Mouse (Mus musculus) layer of hippocampus, adult 9-11 months (tissue): Measurements from ENCODE around the gene Ppp1r12b.
A peak's percentile ranks its signal among the peaks of the same experiment; 100 is the strongest.

ENCODE experiments used
- DNase-seq: peaks from one replicate; pipeline ENCODE4 v3.0.0; 2022

Ppp1r12b gene

DNA sequence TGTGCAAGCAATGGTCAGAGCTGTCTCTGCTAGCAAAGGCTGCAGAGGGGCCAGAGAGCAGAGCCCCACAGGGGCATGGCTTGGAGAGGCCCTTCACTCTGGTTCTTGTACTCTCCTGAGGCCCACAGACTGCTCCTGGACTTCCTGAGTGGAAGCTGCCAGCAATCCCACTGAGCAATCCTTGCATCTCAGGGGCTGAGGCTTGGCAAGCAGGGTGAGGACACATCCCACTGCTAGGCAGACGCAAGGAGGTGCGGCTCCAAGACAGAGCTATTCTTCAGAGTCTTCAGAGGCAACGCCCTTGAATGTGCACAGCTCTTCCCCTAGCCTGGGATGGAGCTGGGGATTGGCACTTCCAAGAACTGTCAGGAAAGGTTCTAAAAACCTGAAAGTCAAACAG is 198.5 kb downstream of the Ppp1r12b start:
- DNase-seq: no peak

DNA sequence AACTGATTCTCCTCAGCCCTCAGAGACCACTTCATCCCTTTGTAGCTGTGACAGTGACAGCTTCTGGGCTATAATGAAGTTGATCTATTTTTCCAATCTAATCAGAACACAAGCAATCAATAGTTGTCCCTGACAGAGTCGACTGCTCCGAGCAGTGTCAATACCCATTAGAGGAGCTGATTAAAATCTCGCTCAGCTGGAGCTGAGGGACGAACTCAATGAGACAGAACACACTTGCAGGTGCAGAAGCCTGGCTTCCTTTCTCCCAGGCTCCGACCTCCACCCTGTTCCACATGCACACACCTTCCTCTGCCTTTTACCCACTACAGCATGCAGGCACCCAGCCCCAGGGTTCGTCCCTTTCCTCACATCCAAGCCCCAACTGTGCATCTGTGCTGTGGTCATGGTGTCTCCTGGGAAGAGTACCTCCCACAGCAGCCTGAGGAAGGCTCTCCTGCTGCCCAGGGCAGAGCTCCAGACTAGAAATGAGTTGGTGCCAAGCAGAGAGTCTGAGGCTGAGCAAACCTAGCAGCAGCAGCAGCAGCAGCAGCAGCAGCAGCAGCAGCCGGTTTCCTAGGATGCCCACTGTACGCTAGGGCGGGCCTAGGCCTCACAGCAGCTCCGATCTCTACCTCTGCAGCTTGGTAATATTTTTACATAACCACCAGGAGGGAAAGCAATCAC is 199.4 kb downstream of the Ppp1r12b start:
- no peak for DNase-seq

DNA sequence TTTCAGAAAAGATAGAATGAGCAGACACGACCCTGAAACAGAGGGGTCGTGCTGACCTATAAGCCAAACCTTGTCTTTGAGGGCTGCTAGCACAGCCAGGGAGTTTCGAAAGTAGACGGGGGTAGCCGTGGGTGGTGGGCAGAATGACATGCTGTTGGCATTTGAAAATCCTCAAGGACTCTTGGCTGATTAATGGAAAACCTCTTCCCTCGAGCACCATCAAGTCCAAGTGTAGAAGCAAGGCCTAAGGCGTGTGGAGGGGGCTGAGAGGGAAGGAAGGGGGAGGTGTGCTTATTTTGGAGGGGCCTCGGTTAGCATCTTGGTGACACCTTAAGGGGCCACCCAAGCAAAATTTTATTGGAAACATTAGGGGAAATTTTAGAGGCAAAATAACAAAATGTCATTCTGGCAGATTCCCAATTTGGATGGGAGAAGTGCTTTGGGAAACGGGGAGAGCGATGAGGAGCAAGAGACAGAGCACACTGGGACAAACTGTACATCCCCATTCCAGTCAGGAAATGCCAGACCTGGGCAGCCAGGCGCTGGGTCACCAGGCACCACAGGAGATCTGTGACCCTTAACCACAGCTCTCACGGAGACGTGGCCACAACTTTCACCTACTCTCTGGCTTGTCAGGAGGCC is 200.1 kb downstream of the Ppp1r12b start:
- DNase-seq: no peak

DNA sequence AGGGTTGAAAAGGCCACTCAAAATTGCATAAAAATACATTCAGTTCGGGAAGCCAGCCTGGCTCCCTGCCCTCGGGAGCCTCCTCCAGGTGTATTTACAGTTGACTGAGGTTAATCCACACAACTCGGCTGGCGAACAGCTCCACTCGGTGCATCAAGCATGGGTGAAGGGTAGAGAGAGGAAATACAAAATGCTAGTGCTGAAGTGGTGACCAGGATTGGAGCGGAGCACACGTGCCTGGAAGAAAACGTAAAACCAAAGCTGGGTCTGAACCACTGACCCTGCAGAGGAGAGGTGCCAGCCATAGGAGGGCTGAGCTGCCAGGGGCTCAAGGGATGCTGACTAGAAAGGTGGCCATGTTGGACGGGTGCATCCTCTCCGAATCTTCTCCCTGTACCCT is 200.9 kb downstream of the Ppp1r12b start:
- DNase-seq: no peak

DNA sequence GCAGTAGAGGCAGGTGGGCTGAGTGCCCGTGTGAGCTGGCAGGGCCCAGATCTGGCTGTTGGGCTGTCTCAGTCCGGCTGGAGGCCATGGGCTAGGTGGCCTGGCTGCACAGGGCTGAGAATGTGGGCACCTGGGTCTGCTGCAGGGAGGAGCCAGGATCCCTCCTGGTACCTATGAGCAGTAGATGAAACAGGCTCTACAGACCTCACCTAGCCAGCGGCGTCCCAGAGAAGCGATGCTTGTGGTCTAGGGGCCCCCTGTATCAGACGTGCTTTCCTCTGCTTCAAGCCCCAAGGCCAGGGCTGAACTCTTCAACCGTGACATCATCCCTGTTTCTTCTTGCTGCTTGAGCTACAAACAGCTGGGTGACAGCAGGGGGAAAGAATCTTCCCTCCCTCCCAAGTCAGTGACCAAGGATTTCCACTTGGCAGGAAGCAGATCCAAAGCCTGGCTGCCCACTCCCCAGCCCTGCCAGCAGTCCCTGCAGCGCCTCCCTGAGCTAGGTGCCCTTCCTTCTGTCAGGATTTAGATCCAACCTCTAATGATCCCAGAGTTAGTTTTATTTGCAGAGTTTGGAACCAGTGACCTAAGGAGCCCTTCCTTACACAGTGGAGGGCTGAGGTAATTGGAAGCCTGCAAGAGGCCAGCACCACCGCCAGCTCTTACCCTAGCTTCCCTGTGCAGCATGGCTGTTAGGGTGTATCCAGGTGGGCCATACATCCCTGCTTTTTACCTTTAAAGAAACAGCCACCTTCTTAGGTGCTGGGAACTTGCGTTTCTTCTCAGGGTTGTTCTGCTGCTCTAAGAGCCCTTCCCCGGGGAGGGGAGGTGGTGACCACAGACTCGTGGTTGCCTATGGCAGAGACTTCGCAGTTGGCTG is 201.8 kb downstream of the Ppp1r12b start:
- no peak for DNase-seq

DNA sequence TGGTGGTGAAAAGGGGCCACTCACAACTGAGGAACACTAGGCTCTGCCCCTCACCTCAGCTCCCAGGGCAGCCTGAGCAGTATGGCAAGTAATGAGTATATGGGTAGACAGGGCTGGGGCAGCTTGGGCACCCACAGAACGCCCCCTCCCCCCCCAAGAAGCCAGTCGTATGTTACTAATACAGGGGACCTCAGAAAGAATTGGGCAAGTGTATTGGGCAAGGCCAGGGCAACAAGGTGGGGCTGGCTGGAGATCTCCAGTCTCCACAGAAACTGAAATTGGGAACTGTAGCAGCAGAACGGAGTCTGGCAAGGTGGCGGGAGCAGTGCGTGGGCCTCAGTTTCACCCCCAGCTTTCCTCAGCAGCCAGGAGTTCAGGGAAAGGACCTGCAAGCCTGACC is 203.3 kb downstream of the Ppp1r12b start:
- no peak for DNase-seq

DNA sequence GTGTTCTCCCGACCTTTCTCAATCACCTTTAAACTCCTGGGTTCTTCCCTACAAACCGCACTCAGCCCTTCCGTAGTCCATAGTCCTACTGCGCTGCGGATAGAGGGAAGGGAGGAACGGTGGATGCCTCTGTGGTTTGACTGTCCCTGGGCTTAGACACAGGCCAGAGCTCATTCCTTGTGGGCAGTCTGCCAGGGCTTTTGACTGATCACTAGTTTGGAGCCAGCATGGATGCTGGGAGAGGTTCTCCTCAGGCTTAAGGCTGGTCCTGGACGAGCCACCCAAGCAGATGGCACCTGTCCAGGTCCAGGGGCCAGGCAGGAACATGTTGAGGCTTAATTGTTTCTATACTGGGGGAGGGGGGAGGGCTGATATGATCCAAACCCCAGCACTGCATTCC is 205.9 kb downstream of the Ppp1r12b start:
- DNase-seq: no peak

DNA sequence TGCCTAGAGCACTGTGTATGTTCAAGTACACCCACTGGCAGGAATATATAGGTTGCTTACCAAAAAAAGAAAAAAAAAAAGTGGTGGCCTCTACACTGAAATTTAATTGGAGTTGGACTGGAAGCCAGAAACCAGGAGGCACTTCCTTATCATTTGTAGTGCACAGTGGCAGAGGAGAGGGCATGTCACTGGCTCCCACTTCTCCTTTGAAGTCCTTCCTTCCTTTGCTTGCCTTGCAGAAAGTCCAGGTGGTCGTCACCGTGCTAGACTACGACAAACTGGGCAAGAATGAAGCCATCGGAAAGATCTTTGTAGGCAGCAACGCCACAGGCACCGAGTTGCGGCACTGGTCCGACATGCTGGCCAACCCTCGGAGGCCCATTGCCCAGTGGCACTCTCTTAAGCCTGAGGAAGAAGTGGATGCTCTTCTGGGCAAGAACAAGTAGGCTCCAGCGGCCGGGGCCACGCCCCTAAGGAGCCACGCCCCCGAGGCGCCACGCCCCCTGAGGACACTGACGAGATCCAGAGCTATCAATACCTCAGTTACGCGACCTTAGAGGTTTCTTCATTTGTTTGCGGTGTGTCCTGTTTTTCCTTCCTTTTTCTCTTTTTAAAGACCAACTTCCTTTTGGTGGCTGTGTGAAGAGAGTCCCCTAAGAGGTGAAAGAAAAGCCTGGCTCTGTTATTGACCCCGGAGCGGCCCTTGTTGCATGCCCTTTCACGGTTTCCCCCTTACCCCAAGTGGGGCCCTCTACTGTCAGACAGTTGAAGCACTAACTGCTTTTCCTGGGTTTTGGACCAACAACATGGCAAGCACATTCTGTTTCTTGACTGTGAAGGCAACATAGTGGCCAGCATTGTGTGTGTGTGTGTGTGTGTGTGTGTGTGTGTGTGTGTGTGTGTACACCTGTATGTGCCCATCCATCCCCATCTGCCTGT is 208.2 kb downstream of the Ppp1r12b start:
- no peak for DNase-seq

DNA sequence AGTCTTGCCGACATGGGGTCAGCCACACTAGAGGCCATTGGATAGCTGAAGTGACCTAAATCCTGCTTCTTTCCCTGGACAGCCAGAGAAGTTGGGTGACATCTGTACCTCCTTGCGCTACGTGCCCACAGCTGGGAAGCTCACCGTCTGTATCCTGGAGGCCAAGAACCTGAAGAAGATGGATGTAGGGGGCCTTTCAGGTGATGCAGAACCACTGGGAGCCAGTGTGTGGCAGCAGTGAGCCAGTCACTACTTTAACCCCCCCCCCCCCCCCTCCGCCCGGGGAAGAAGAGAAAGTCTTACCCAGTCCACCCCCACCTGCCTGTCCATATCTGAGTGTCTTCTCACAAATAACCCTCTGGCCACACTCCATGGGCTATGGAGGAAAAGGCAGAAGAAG is 210.1 kb downstream of the Ppp1r12b start:
- no peak for DNase-seq

DNA sequence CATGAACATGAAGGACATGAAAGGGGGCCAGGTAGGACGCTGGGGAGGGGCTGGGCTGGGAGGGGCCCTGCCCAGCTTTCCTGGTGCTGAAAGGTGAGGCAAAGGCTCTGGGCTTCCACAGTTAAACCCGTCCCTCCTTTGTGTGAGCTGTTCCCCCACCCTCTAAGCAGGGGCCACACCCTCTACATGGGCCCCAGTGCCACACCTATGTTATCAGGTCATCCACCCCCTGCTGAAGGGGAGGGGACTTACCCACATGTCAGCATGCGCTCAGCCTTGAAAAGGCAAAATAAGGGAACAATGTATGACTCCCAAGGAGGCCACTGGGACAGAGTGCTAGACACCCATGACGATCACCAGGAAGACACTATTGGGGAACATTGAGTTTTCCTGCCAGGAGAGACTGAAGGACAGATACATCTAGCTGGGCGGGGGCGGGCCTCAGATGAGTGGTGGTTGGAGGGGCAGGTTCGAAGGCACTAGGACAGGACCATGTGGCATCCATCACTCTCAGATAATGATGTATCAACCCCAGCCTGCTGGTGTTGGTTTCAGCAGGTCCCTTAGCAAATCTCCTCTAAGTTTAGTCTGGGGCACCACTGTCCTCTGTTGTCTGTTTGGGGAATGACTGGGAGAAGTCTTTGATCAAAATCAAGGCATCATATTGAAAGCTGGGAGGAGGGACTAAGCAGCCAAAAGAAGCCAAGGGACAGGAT is 213.6 kb downstream of the Ppp1r12b start:
- no peak for DNase-seq

DNA sequence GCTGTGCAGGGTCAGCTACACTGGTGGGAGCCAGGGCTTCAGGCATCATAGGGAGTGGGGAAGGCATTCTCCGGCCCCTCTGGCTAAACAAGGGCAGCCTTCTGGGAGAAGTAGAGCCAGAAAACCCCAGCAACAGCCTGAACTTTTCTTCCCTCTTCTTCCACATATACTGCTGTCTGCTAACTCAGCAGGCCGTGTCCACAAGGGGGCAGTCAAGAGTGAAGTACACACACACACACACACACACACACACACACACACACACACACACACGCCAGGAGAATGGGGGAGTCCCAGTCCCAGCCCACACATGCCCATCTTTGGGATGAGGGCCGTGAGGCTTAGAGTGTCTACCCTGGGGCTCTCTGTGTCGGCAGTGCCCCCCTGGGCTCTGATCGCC is 214.3 kb downstream of the Ppp1r12b start:
- no peak for DNase-seq

DNA sequence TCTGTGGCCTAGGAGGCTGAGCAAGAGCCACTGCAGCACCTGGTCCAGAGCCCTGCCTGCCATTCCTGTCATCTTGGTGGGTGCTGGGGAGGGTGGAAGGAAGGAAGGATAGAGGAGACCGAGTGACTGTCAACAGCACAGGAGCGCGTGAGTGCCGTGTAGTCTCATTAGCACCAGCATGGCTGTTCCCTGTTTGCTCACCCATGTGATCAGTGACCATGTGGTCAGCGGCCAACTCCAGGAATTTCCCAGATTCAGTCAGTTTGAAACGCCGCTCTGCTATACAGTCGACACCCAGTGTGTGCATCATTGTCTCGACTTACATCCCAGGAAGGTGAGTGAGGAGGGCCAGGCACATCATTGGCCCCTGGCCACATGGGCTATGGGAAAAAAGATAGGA is 218.3 kb downstream of the Ppp1r12b start:
- DNase-seq: no peak

DNA sequence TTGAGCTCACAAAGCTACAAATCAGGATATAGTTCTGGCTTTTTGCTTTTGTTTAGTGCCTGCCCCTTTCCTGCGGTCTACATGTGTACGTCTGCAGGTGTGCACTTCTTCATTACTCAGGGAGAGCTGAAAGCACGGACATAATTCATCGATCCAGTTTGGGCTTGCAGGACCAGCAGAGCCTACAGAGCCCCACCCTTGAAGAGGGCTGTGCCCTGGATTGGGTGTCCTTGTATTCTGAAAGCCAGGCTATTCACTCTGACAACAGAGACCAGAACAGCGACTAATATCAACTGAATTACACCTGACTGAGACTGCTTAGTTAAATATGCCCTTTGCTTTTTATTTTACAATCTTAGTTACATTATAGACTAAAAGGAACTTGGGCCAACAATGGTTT is 222.1 kb downstream of the Ppp1r12b start:
- no peak for DNase-seq

DNA sequence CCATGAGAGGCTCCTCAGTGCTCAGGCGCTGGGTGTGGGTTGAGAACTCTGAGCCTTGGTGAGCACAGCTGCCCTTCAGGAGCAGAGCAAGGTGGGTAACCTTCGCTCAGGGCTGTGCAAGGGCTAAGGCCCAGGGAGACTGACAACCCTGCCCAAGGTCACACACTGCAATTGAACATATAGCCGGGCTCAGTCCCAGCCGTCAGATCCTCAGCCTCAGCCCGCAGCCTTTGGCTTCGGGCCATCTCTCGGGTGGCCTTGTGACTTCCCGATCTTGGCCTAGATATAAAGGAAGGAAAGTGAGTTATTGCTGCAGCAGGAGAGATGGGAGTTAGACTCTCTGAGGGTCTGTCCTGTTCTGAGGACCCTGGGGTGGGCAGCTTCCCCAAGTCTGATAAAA is 228.5 kb downstream of the Ppp1r12b start:
- DNase-seq: no peak

DNA sequence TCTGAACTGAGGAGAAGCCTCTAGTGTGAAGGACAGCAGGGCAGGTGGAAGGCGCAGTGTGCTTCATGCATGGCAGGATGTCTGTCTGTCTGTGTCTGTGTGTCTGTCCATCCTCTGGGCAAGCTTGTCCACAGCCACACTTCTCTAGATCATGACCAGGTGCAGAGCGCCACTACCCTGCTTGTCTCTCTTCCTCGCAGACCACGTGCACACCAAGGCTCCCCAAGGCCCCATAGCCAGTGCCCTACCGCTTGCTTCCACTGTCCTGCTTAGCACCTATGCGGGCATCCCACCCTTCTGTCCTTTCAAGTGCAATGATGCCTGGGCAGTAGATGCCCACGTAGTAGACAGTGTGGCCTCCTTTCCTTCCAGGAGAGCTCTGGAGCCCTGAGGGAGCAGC is 229.3 kb downstream of the Ppp1r12b start:
- no peak for DNase-seq

DNA sequence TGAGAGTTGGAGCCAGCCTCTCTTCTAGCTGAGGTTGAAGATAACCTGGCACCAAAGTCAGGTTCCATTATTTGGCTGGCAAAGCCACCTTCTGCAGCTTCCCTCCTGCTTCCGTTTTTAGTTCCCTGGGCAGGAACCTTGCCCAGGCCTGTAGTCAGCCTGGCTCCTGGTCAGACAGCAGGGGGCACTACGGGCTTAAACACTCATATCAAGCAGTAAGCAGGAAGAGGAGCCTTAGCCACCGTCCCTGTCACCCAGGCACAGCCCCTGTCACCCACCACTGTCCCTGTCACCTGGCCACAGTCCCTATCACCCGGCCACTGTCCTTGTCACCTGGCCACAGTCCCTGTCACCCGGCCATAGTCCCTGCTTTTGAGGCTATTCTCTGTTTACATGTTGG is 230.5 kb downstream of the Ppp1r12b start:
- peak; percentile 31 for DNase-seq

DNA sequence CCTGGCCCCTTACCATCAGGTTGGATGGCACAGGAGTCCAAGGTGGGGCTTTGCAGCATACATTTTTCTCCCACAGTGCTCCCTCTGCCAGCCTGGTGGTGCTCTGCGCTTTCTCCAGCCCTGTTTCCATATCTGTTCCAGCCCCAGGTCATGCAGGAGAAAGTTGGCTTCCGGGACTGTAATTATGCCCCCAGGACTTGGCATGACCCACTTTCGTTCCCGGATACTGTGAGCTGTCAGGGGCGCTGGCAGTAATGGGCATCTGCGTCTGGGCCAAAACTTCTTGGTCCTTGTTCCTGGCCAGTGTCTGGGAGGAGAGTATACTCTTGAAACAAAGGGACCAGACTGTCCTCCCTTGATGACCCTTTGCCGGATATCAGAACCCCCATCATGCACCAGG is 232.9 kb downstream of the Ppp1r12b start:
- no peak for DNase-seq

DNA sequence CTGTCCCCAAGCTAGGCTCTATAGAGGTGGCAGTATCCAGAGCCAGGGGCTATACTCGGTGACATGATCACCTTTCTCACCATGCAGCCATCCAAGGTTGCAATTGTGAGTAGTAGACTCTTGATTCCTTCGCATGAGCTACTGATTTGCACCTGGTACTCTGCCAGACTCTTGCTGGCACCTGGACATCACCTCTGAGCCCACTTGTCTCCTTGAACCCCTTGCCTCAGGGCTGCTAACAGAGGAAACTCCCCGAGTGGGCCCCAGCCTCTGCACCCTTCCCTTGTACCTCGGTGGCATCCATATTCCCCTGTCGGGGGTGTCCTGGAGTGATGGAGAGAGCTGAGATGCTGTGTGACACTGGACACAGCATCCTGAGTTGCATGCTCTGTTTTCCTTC is 234.3 kb downstream of the Ppp1r12b start:
- no peak for DNase-seq

DNA sequence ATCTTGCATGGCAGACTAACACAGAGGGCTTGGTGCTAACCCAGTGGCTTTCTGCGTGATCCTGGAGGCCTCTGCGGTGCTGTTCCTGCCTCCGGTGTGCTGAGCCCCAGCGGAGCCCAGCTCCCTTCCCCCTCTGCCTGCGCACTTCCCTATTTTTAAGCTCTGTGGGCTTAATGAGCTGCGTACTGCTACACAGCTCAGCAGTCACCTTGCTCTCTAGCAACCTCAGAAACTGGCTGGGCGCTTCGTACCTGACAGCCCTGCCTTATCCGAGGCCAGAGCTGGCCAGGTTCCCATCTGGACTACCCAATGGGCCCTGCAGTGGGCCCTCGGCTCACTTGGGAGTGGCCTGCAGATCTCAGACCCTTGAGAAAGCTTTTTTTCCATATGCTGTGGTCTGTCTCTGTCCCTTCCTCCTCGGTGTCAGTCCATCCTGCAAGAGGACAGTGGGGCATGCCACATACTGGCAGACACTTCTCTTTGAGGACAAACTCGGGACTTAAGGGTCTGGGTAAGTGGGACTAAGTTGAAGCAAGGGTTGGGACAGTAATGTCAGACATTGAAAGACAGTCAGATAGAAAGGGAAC is 235.9 kb downstream of the Ppp1r12b start:
- DNase-seq: no peak

DNA sequence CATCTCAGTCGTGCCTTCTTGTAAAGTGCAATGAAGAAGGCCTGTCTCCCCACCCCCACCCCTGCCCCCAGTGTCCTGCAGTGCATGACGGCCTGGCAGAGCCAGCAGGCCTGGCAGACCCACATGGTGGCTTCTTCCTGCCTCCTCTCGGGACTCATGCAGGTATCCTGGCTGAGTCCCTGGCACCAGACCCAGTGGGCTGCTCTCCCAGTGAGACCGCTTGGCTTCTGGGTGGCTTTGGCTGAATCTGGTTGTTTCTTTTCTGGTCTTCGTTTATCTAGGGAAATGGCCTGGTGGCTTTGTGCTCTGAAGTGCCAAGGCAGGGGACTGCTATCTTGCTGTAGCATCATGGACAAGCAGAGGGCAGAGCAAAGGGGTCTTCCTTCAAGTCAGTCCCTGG is 240.7 kb downstream of the Ppp1r12b start:
- no peak for DNase-seq

DNA sequence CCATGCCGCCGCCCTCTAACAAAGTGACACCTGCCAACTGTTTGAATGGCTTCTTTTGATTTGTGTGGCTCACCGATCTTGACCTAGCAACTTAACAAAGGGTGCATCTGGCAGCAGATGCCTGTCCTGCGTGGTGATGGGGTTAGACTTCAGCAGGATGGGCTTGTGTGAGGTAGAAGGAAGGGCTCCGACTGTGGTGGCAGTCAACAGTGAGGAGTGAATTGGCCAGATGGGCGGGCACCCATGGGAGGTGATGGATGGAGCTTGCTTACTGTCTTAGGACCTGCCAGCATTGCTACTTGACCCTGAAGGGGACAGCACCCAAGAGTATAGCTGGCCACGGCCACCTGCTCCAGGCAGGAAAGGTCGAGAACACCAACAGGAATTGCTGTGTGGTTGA is 241.6 kb downstream of the Ppp1r12b start:
- no peak for DNase-seq
